Comparison of ENCODE assay signal across 8 mouse cellular contexts in genomic region chr15:77969940-77970469, GRCm38 (mm10). TPM values are rescaled to one million over a fixed set of nuclear protein-coding genes. Genes with fewer than 3 reads are reported as not detected.
DNase-seq lines count a peak whose midpoint lies in the region; ATAC-seq and TF ChIP-seq lines count a peak whose summit lies in the region.

No protein-coding gene starts in this region.

- WGBS in heart, embryonic 14.5 days, result under 1% methylated on average over 15 of the region's 15 CpGs
- WGBS in forebrain, postnatal 0 days, result 2% methylated on average over 15 of the region's 15 CpGs
- 4% methylated on average over 15 of the region's 15 CpGs for WGBS in midbrain, embryonic 11.5 days

- no peak for ATAC-seq in heart, embryonic 14.5 days (ENCODE audit: insufficient number of reproducible peaks, insufficient read depth, low FRiP score, low read depth)
- no peak for ATAC-seq in G1E (ENCODE audit: extremely low read depth, insufficient number of reproducible peaks, low FRiP score, poor library complexity, severe bottlenecking)
- no peak for ATAC-seq in forebrain, postnatal 0 days
- peak; percentile 28 for ATAC-seq in midbrain, embryonic 11.5 days (ENCODE audit: low FRiP score)

- no peaks in the 10 kb centered on the region for H3K9me3 ChIP-seq in heart, embryonic 14.5 days (ENCODE audit: control insufficient read depth, low read length)
- H3K9me3 ChIP-seq in G1E (replicated peaks), result no peaks in the 10 kb centered on the region
- no peaks in the 10 kb centered on the region for H3K9me3 ChIP-seq in forebrain, postnatal 0 days (ENCODE audit: low read length)
- no peaks in the 10 kb centered on the region for H3K9me3 ChIP-seq in midbrain, embryonic 11.5 days (ENCODE audit: control insufficient read depth, low read length)

- H3K27ac ChIP-seq in heart, embryonic 14.5 days (replicated peaks in 1 of 2; ENCODE audit: control insufficient read depth in 1 of 2, insufficient read depth in 1 of 2, low read depth in 2 of 2, low read length in 2 of 2), result peak overlapping the region; percentile 78 to 99
- peak overlapping the region; percentile 98 for H3K27ac ChIP-seq in forebrain, postnatal 0 days (ENCODE audit: low read depth, low read length)
- peak overlapping the region; percentile 100 for H3K27ac ChIP-seq in midbrain, embryonic 11.5 days (ENCODE audit: low read depth, low read length)

- DNase-seq in heart, adult 18-20 months, result no peak
- DNase-seq in G1E (ENCODE audit: low spot score), result no peak
- DNase-seq in forebrain, postnatal 0 days, result no peak
- no peak for DNase-seq in midbrain, embryonic 11.5 days (ENCODE audit: low spot score, missing footprints)
- DNase-seq in right cerebral cortex, adult 18-20 months, result no peak
- DNase-seq in spleen, postnatal 10 days (ENCODE audit: low spot score in 2 of 2), result no peak
- DNase-seq in adrenal gland, adult (ENCODE audit: inconsistent age in 2 of 2, low spot score in 1 of 2), result no peak

- peaks cover 37% of the 10 kb centered on the region for H3K36me3 ChIP-seq in heart, embryonic 14.5 days (ENCODE audit: control insufficient read depth, insufficient read depth, low read length)
- peaks cover 50% of the 10 kb centered on the region for H3K36me3 ChIP-seq in G1E (replicated peaks)
- H3K36me3 ChIP-seq in forebrain, postnatal 0 days (ENCODE audit: insufficient read depth), result peaks cover 34% of the 10 kb centered on the region
- peaks cover 28% of the 10 kb centered on the region for H3K36me3 ChIP-seq in midbrain, embryonic 11.5 days (ENCODE audit: control insufficient read depth, insufficient read depth, low read length)

- no peak for TF ChIP-seq CTCF in G1E (IDR thresholded peaks at IDR 0.05; ENCODE audit: low read depth, low read length)
- TF ChIP-seq CTCF in forebrain, postnatal 0 days (IDR thresholded peaks at IDR 0.05; ENCODE audit: low read depth), result no peak

- H3K4me3 ChIP-seq in heart, embryonic 14.5 days (ENCODE audit: control insufficient read depth in 1 of 2, insufficient read depth in 1 of 2, low read depth in 1 of 2, low read length in 2 of 2), result peak overlapping the region; percentile 79 to 94
- peak overlapping the region; percentile 93 for H3K4me3 ChIP-seq in G1E (ENCODE audit: low read depth, low read length)
- H3K4me3 ChIP-seq in forebrain, postnatal 0 days (ENCODE audit: low read depth, low read length), result peak overlapping the region; percentile 79
- peak overlapping the region; percentile 94 for H3K4me3 ChIP-seq in midbrain, embryonic 11.5 days (ENCODE audit: low read depth, low read length)

- no peaks in the 10 kb centered on the region for H3K27me3 ChIP-seq in heart, embryonic 14.5 days (ENCODE audit: control insufficient read depth, insufficient read depth, low read length)
- H3K27me3 ChIP-seq in G1E (ENCODE audit: insufficient read depth, low read length), result no peaks in the 10 kb centered on the region
- H3K27me3 ChIP-seq in forebrain, postnatal 0 days (ENCODE audit: insufficient read depth, low read length), result no peaks in the 10 kb centered on the region
- H3K27me3 ChIP-seq in midbrain, embryonic 11.5 days (ENCODE audit: control insufficient read depth, insufficient read depth, low read length), result no peaks in the 10 kb centered on the region

- peaks cover 3 to 11% of the 10 kb centered on the region in 2 experiments for H3K4me1 ChIP-seq in heart, embryonic 14.5 days (ENCODE audit: control insufficient read depth in 2 of 2, insufficient read depth in 2 of 2, low read length in 2 of 2)
- H3K4me1 ChIP-seq in G1E (ENCODE audit: insufficient read depth, low read depth, low read length), result peaks cover 77% of the 10 kb centered on the region
- peaks cover 9% of the 10 kb centered on the region for H3K4me1 ChIP-seq in forebrain, postnatal 0 days (ENCODE audit: insufficient read depth)
- peaks cover 15% of the 10 kb centered on the region for H3K4me1 ChIP-seq in midbrain, embryonic 11.5 days (ENCODE audit: control insufficient read depth, insufficient read depth, low read length)

- H3K4me2 ChIP-seq in heart, embryonic 14.5 days (ENCODE audit: low read length), result peak overlapping the region; percentile 97
- H3K4me2 ChIP-seq in forebrain, postnatal 0 days (ENCODE audit: low read depth), result peak overlapping the region; percentile 74
- peak overlapping the region; percentile 97 for H3K4me2 ChIP-seq in midbrain, embryonic 11.5 days

- H3K9ac ChIP-seq in heart, embryonic 14.5 days (ENCODE audit: low read length), result peak overlapping the region; percentile 99
- peak overlapping the region; percentile 95 for H3K9ac ChIP-seq in forebrain, postnatal 0 days
- H3K9ac ChIP-seq in midbrain, embryonic 11.5 days (ENCODE audit: low read length), result peak overlapping the region; percentile 96

RNA-seq across cellular contexts. Expression of gene Eif3d, which starts 0.6 kb away (rescaled TPM):
- 121 and 135 TPM in 2 replicates for polyA plus RNA-seq in heart, embryonic 14.5 days (2014; fragmentation: Nextera tagmentation; extraction: Ambion mirVana)
- 10 to 100 TPM; 67.3 to 67.9 TPM for total RNA-seq in heart, adult 18-20 months (2021)
- total RNA-seq in G1E (2014; fragmentation: Nextera tagmentation) (632 and 643 TPM in 2 replicates), G1E (2017) (279 and 298 TPM in 2 replicates)
- polyA plus RNA-seq in G1E (2012), result 61.9 and 65.1 TPM in 2 replicates
- total RNA-seq in forebrain, postnatal 0 days (2014; rRNA removed), result 165 and 167 TPM in 2 replicates
- polyA plus RNA-seq in forebrain, postnatal 0 days (2015; fragmentation: Nextera tagmentation; extraction: Ambion mirVana), result 130 and 165 TPM in 2 replicates
- polyA plus RNA-seq in midbrain, embryonic 11.5 days (2014; fragmentation: Nextera tagmentation; extraction: Ambion mirVana), result 256 and 259 TPM in 2 replicates

RNA-seq across cellular contexts. Expression of gene Foxred2, which starts 13.5 kb away (rescaled TPM):
- 0.55 TPM in 2 replicates for polyA plus RNA-seq in heart, embryonic 14.5 days (2014; fragmentation: Nextera tagmentation; extraction: Ambion mirVana)
- 1 to 10 TPM in 1 of 2 experiments, under 1 TPM in 1; 0.67 to 1.3 TPM for total RNA-seq in heart, adult 18-20 months (2021)
- 0.24 TPM in 1 of 2 replicates, not detected in the other for total RNA-seq in G1E (2014; fragmentation: Nextera tagmentation)
- 0.27 and 0.29 TPM in 2 replicates for total RNA-seq in G1E (2017)
- 0.01 and 0.02 TPM in 2 replicates for polyA plus RNA-seq in G1E (2012)
- total RNA-seq in forebrain, postnatal 0 days (2014; rRNA removed), result 24.5 and 26.9 TPM in 2 replicates
- 9.4 and 10.6 TPM in 2 replicates for polyA plus RNA-seq in forebrain, postnatal 0 days (2015; fragmentation: Nextera tagmentation; extraction: Ambion mirVana)
- polyA plus RNA-seq in midbrain, embryonic 11.5 days (2014; fragmentation: Nextera tagmentation; extraction: Ambion mirVana), result 5.0 and 6.1 TPM in 2 replicates

RNA-seq across cellular contexts. Expression of gene Txn2, which starts 41.2 kb away (rescaled TPM):
- polyA plus RNA-seq in heart, embryonic 14.5 days (2014; fragmentation: Nextera tagmentation; extraction: Ambion mirVana), result 304 and 310 TPM in 2 replicates
- total RNA-seq in heart, adult 18-20 months (2021), result 100 to 1,000 TPM; 291 to 304 TPM
- 209 and 211 TPM in 2 replicates for total RNA-seq in G1E (2014; fragmentation: Nextera tagmentation)
- 53.8 and 62.8 TPM in 2 replicates for total RNA-seq in G1E (2017)
- polyA plus RNA-seq in G1E (2012), result 283 and 349 TPM in 2 replicates
- 35.8 and 36.5 TPM in 2 replicates for total RNA-seq in forebrain, postnatal 0 days (2014; rRNA removed)
- polyA plus RNA-seq in forebrain, postnatal 0 days (2015; fragmentation: Nextera tagmentation; extraction: Ambion mirVana), result 200 and 227 TPM in 2 replicates
- 242 and 255 TPM in 2 replicates for polyA plus RNA-seq in midbrain, embryonic 11.5 days (2014; fragmentation: Nextera tagmentation; extraction: Ambion mirVana)
